Mouse (Mus musculus) kidney, postnatal 36 days (tissue): ENCODE measurements around the gene Ldah.

Experiments
- DNase-seq, 2 experiments: peaks; one replicate each; pipeline ENCODE4 v3.0.0; 2021 to 2022; ENCODE audit warnings: mixed read lengths in 2 of 2

Ldah gene

DNA sequence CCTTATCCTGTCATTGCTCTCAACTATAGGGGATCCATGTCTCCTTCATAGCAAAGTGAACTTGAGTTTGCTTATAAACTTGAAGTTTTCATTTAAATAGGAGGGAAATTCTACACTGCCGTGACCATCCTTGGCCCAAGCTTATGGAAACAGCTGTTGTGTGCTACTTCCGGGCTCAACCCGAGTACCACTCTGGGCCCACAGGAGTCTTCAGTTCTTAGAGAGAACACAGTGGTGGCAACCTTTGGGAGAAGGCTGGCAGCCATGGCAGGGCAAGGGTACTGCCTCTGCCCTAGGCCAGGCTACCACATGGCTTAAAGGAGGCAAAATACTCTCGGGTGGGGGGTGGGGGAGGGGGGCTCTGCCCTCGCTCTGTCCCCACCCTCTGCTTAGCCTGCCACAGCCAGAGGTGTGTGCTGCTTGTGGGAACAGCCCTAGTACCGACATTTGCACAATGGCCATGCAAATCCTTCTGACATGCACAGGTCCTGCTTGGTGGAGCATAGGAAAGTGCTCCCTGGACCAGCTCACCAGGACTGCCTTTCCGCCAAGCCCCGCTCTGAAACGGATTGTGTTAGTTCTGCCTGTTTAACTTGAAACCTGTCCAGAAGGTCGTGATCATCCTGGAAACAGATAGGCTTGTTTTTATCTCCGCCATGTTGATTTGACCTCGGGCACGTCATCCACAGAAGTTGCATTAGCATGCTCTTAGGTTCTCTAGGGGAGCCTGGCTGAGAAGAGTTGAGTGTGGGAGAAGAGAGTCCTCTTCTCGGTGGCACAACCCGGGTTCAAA lies 73.5 kb downstream of the Ldah start:
- no peak for DNase-seq

GRCm38 (mm10) chr12:8287970-8288369 lies 80.1 kb downstream of the Ldah start:
- peak in 1 of 2 experiments; percentile 22 for DNase-seq

DNA sequence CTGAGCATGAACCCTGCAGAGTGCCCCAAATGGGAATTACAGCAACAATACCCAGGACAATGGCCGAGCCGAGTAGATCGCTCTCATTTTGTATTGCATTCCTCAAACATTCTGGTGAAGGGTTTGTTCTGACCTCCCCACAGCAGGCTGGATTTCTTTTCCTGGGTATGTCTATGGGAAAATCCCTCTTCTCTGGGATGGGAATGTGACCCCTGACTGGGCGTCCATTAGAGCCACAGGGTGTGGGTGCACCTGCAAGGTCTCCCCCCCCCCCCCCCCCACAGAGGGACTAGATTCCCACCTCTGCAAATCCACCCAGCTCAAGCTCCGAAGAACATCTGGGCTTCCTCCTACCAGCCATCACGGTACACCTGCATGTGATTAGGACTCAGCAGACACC lies 81.2 kb downstream of the Ldah start:
- no peak for DNase-seq

GRCm38 (mm10) chr12:8289499-8289898 lies 81.6 kb downstream of the Ldah start:
- no peak for DNase-seq

GRCm38 (mm10) chr12:8291157-8291853 lies 83.4 kb downstream of the Ldah start:
- DNase-seq: peak in 1 of 2 experiments; percentile 37

GRCm38 (mm10) chr12:8295307-8295913 lies 87.5 kb downstream of the Ldah start:
- no peak for DNase-seq

DNA sequence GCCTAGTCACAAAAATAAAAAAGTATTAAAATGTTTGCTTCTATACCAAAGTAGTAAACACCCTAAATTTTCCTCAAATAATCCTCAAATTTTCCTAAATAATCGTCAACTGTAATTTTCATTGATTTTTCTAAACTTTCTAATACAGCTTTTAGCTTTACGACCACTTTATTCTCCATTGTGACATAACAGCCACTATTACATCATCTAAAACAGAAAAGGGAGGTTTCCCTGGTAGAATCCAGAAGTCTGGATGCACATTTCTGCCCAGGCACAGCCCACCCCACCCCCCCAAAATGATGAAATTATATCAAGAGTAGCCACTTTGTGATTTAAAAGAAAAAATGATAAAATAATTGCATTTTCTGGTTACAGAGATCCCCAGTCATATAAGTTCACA lies 88.2 kb downstream of the Ldah start:
- DNase-seq: no peak

DNA sequence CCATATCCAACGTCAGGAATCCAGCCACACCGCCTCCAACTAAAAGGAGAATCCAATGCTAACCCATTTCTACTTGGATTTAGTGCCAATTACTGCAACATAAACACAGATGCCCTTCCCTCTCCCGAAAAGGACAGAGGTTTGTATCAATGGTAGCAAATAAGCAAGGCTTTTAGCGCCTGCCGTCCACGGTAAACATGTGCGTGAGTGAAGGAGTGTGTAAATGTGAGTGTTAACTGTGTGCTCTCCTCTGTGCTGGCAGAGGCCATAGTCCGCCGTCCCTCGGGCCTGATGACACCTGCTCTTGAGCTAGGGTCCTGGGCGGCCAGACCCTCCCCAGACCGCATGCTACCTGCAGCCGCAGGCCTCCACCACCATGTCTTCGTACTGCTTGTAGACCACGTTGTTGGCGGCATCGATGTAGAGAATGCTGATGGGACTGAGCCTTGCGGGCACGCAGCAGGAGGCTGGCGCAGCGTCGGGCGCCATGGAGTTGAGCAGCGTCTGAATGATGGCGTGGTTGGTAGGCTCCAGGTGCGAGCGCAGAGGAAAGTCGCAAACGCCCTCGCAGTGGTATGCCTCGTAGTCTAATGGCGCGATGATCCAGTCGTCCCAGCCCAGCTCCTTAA lies 89.8 kb downstream of the Ldah start:
- no peak for DNase-seq

- no peak for DNase-seq
Measured at GRCm38 (mm10) chr12:8298361-8299142, 90.6 kb downstream of the Ldah start.

- DNase-seq: no peak
Measured at GRCm38 (mm10) chr12:8299143-8300110, 91.5 kb downstream of the Ldah start.

- DNase-seq: no peak
Measured at GRCm38 (mm10) chr12:8300111-8300480, 92.2 kb downstream of the Ldah start.

- no peak for DNase-seq
Measured at GRCm38 (mm10) chr12:8300521-8300920, 92.6 kb downstream of the Ldah start.

DNA sequence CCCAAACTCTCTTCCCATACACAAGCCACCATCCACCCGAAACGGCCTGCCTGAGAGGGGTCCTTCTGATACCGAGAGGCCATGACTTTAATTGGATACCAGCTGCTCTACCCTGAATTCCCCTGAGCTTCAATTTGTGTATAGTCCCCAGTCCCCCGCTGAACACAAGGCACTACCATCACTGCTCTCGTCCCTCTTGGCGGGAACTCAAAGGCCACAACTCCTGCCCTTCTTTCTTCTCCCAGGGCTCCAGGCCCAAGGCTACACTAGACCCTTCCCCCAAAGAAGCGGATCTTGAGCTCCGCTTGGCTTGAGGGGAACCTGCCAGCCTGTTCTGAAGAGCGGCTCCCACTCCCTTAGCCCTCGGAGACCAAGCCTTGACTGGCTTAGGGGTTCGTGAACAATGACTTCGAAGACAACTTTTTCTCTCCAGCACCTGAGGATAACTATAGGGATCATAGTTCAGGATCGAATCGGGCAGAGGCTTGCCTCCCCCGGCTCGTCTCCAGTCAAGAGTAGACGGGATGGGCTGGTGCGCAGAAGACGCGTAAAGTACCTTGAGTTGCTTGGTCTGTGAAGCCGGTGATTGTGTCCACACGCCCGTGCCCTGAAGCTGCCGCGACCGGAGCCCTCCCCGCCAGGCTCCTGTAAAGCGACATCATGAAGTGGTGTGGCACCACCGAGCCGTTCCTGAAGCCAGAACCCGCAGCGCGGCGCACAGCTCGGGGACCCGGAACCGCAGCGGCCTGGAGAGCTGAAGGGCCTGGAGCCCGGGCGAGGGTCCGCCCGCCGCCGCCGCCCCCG lies 93.3 kb downstream of the Ldah start:
- DNase-seq: no peak

DNA sequence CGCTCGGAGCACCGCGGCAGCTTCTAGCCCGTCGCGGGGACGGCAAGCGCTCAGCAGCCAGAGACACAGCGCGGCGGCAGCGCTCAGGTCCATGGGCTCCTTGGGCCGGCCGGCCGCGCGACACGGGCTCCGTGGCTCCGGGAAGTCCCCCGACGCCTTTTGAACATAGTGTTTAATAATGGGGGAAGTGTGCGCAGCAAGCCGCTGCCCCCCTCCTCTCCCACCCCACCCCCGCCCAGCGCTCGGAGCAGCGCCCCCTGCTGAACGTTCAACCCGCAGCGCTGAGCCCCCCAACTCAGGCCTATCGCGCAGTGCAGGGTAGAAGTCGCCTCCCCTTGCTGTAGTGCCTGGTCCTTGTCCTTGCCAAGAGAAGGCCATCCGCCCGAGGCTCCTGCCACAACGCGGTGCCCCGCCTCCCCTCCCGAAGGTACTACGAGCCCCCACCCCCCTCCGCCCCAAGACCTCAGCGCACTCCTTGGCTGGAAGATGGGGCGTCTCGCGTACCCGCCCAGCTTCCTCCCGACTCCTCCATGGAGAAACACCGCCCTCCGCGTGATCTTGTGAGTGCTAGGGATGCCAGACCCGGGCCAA lies 94.0 kb downstream of the Ldah start, which contains the start of gene Gdf7:
TSS of gene Gdf7 (minus strand) at position 114 of the 591 bp plus-strand sequence.
- no peak for DNase-seq

GRCm38 (mm10) chr12:8305258-8305657 lies 97.4 kb downstream of the Ldah start:
- DNase-seq: no peak

- DNase-seq: peak; percentile 58 to 82
Measured at GRCm38 (mm10) chr12:8306432-8306831, 98.5 kb downstream of the Ldah start.

DNA sequence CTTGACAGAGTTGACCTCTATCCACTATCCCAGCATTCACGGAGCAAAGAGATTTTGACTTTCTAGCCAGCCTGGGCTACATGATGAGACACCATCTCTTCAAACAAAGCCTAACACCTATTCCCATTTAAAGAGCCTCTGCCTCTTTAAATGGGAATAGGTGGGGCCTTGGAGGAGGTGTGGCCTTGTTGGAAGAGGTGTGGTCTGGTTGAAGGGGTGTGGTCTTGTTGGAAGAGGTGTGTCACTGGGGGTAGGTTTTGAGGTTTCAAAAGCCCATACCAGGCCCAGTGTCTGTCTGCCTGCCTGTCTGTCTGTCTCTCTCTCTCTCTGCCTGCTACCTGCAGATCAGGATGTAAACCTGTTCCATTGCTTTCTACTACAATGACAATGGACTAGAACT lies 99.0 kb downstream of the Ldah start:
- no peak for DNase-seq

DNA sequence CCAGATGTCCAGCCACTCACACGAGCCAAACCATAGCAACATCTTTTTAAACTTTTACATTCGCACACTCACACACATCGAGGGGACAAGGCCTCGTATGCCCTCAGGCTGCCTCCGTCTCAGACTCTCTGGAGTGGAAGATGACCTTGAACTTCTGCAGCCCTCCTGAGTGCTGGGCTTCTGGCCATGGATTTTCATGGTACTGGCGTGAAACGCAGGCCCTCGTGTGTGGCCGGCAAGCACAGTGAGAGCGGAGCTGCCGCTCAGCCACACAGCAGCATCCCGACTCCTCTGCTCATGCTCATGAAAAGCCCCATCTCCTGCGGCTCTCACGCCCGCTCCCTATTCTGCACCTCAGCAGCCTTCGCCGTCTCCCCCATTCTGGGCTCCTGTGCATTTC lies 103.1 kb downstream of the Ldah start:
- no peak for DNase-seq

DNA sequence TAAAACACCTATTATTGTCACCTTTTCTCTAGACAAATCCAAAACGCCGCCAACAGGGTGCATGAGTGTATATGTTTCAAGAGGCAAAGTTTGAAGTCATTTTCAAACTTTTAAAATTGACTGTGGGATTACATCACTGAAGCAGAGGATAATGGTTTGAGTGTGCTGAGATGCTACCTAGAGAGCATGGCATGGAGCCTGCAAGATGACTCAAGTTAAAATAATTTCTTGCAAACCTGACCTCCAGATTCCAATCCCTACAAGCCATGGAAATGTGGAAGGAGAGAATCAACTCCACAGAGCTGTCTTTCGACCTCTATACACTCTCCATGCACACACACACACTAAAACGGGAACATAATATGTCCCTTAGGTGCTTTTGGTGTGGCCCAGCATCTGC lies 104.4 kb downstream of the Ldah start:
- DNase-seq: no peak

- DNase-seq: peak; percentile 86 to 97
Measured at GRCm38 (mm10) chr12:8313270-8313771, 105.4 kb downstream of the Ldah start, which contains the start of gene Hs1bp3. Gene Hs1bp3 (plus strand): TSS chr12:8313432.
